Mouse (Mus musculus) heart, embryonic 13.5 days (tissue): ENCODE results near the gene Specc1l. TPM values are rescaled to one million over a fixed set of nuclear protein-coding genes. Genes with fewer than 3 reads are reported as not detected.

Source experiments
- ATAC-seq: fragments of 200-750 bp; cut with Nextera tagmentation; 2 replicates; pipeline ENCODE4 v1.8.0; 2017; ENCODE audit warnings: moderate TSS enrichment; ENCODE audit not compliant: insufficient number of reproducible peaks, low FRiP score, low TSS enrichment; ENCODE audit errors: extremely low read depth
- H3K27ac ChIP-seq: fragments of 300-500 bp; sonication (generic); replicated peaks from 2 replicates; pipeline ENCODE4 v1.5.1; 2015; ENCODE audit warnings: moderate library complexity, mild to moderate bottlenecking, inconsistent platforms
- H3K27me3 ChIP-seq: fragments of 300-500 bp; sonication (generic); replicated peaks from 2 replicates; pipeline ENCODE4 v1.6.1; 2015; ENCODE audit warnings: mild to moderate bottlenecking, inconsistent platforms
- H3K36me3 ChIP-seq: fragments of 300-500 bp; sonication (generic); 2 replicates; pipeline ENCODE4 v1.6.1; 2015; ENCODE audit warnings: mild to moderate bottlenecking, inconsistent platforms
- H3K4me1 ChIP-seq: fragments of 300-500 bp; sonication (generic); 2 replicates; pipeline ENCODE4 v1.6.1; 2015; ENCODE audit warnings: inconsistent platforms
- H3K4me2 ChIP-seq: fragments of 300-500 bp; sonication (generic); 2 replicates; pipeline ENCODE4 v1.6.1; 2015; ENCODE audit warnings: inconsistent platforms, mild to moderate bottlenecking, moderate library complexity
- H3K4me3 ChIP-seq: fragments of 300-500 bp; sonication (generic); 2 replicates; pipeline ENCODE4 v1.5.1; 2015; ENCODE audit warnings: moderate library complexity, mild to moderate bottlenecking, inconsistent platforms
- H3K9ac ChIP-seq: fragments of 300-500 bp; sonication (generic); 2 replicates; pipeline ENCODE4 v1.6.1; 2015; ENCODE audit warnings: inconsistent platforms, mild to moderate bottlenecking, moderate library complexity
- H3K9me3 ChIP-seq: fragments of 300-500 bp; sonication (generic); 2 replicates; pipeline ENCODE4 v1.6.1; 2016; ENCODE audit warnings: inconsistent platforms
- WGBS: fragments of 180-500 bp; shearing (Covaris S2); methylation state at CpG from one replicate; pipeline ENCODE4 v1.1.7; 2015; ENCODE audit warnings: mixed read lengths; 5-methylcytosine and 5-hydroxymethylcytosine counted together
- polyA plus RNA-seq: library from polyadenylated mRNA; unstranded; fragments of >200 nt; fragmentation: Nextera tagmentation; extraction: Ambion mirVana; gene quantifications from 2 replicates; pipeline ENCODE4 v1.2.1, GENCODE M21; 2015

The Specc1l gene
- polyA plus RNA-seq, 1 experiment from 2014 or later: 19.9 TPM

DNA sequence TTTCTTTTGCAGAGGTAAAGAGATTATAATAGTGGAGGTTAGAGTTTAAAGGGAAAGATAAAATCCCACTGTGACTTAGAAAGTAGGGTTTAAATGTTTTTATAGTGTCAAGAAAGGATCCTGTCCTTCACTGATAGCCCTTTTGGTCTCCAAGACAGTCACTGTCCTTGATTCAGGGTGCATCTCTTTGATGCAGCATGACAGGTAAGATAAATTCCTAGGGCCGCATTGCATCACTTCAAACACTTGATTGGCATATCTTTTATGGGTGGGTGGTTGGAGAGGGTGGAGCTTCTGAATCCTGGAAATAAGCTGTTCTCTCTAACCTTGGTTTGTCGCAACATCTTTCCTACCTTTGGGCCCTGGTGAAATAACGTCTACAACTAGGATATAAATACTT lies 15.5 kb downstream of the Specc1l start:
- peaks cover 35% of the 10 kb centered on the region for H3K4me1 ChIP-seq
- H3K4me2 ChIP-seq: no peak overlapping the region
- no peak overlapping the region for H3K9ac ChIP-seq
- H3K27me3 ChIP-seq: no peaks in the 10 kb centered on the region
- H3K36me3 ChIP-seq: peaks cover 30% of the 10 kb centered on the region
- no peak overlapping the region for H3K27ac ChIP-seq
- WGBS: 77% methylated on average over 3 of the region's 3 CpGs
- no peaks in the 10 kb centered on the region for H3K9me3 ChIP-seq
- no peak overlapping the region for H3K4me3 ChIP-seq
- ATAC-seq: no peak

GRCm38 (mm10) chr10:75230572-75230971 lies 18.7 kb downstream of the Specc1l start:
- no peak overlapping the region for H3K4me2 ChIP-seq
- WGBS: 70% methylated on average over 4 of the region's 4 CpGs
- H3K27ac ChIP-seq: no peak overlapping the region
- H3K27me3 ChIP-seq: no peaks in the 10 kb centered on the region
- no peak for ATAC-seq
- no peak overlapping the region for H3K9ac ChIP-seq
- peaks cover 15% of the 10 kb centered on the region; the same call in 1 of the 2 replicates for H3K4me1 ChIP-seq
- H3K9me3 ChIP-seq: no peaks in the 10 kb centered on the region
- H3K4me3 ChIP-seq: no peak overlapping the region
- peaks cover 44% of the 10 kb centered on the region for H3K36me3 ChIP-seq

DNA sequence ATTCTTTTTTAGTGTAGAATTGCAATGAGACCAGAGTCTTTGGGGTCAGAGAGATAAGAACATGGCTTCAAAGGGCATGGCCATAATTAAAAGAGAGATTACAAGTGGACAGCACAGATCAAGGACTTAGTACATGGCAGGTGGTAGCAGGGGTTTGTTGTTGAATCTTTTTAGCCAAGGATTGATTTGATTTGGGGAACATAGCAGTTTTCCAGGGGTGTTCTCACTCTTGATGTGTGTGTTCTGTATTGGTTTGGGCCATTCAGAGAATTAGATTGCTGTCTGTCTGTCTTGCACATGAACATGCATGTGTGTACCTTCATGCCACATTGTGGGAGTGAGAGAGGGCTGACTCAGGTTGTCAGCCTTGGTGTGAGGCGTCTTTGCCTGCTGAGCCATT lies 20.0 kb downstream of the Specc1l start:
- H3K9ac ChIP-seq: no peak overlapping the region
- H3K27ac ChIP-seq: no peak overlapping the region
- peaks cover 13% of the 10 kb centered on the region; the same call in 1 of the 2 replicates for H3K4me1 ChIP-seq
- 78% methylated on average over 1 of the region's 1 CpGs for WGBS
- H3K27me3 ChIP-seq: no peaks in the 10 kb centered on the region
- no peak for ATAC-seq
- H3K9me3 ChIP-seq: no peaks in the 10 kb centered on the region
- no peak overlapping the region for H3K4me3 ChIP-seq
- no peak overlapping the region for H3K4me2 ChIP-seq
- H3K36me3 ChIP-seq: peaks cover 52% of the 10 kb centered on the region

- Histone ChIP-seq H3K4me1 (peaks cover 13% of the 10 kb centered on the region; the same call in 1 of the 2 replicates), H3K4me2 (no peak overlapping the region), H3K27ac (no peak overlapping the region), H3K36me3 (peaks cover 58% of the 10 kb centered on the region), H3K9me3 (no peaks in the 10 kb centered on the region), H3K27me3 (no peaks in the 10 kb centered on the region), H3K4me3 (no peak overlapping the region), H3K9ac (no peak overlapping the region)
- WGBS: 87% methylated on average over 4 of the region's 4 CpGs
- ATAC-seq: no peak
These were observed 20.8 kb downstream of the Specc1l start for GRCm38 (mm10) chr10:75232612-75233155.

DNA sequence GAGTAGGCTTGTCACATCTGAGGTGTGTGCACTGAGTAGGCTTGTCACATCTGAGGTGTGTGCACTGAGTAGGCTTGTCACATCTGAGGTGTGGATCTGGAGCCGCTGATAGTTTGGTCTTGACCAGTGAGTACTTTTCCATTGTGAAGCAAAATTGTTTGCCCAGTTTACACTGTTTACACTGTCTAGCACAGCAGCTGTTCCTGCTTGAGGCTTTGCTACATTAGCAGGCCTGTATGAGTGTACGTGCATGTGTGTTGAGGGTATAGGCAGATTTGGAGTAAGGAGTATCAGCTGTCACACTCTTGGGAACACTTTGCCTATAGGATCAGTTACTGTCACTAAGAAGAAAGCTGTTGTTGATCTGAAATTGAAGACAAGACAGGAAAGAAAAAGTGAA lies 21.6 kb downstream of the Specc1l start:
- no peak for ATAC-seq

DNA sequence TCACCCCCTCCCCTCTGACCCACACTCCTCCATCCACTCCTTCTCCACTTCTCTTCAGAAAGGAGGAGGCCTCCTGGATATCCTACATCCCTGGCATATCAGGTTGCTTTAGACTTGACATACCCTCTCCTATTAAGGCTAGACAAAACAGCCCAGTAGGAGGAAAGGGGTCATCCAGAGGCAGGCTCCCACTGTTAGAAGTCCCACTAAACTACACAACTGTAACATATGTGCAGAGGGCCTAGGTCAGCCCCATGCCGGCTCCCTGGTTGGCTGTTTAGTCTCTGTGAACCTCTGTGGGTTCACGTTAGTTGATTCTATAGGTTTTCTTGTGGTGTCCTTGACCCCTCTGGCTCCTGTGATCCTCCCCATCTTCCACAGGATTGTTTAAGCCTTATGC lies 23.9 kb downstream of the Specc1l start:
- no peak overlapping the region for H3K27ac ChIP-seq
- no peaks in the 10 kb centered on the region for H3K9me3 ChIP-seq
- 83% methylated on average over 2 of the region's 2 CpGs for WGBS
- H3K27me3 ChIP-seq: no peaks in the 10 kb centered on the region
- peaks cover 55% of the 10 kb centered on the region for H3K36me3 ChIP-seq
- peaks cover 6% of the 10 kb centered on the region; the same call in 1 of the 2 replicates for H3K4me1 ChIP-seq
- no peak overlapping the region for H3K9ac ChIP-seq
- no peak for ATAC-seq
- no peak overlapping the region for H3K4me2 ChIP-seq
- H3K4me3 ChIP-seq: no peak overlapping the region

More for the DNA sequence above, 21.6 kb downstream of the Specc1l start:
- 82% methylated on average over 2 of the region's 2 CpGs for WGBS
- no peak overlapping the region for H3K4me2 ChIP-seq
- no peaks in the 10 kb centered on the region for H3K27me3 ChIP-seq
- H3K4me3 ChIP-seq: no peak overlapping the region
- H3K4me1 ChIP-seq: peaks cover 13% of the 10 kb centered on the region; the same call in 1 of the 2 replicates
- H3K36me3 ChIP-seq: peaks cover 61% of the 10 kb centered on the region
- H3K27ac ChIP-seq: no peak overlapping the region
- H3K9ac ChIP-seq: no peak overlapping the region
- no peaks in the 10 kb centered on the region for H3K9me3 ChIP-seq

- Histone ChIP-seq H3K27me3 (no peaks in the 10 kb centered on the region), H3K27ac (no peak overlapping the region), H3K4me3 (no peak overlapping the region), H3K4me1 (0 out of 2 replicates have a peak, but pooled peaks cover 6% of the 10 kb centered on the region), H3K9me3 (no peaks in the 10 kb centered on the region), H3K36me3 (peaks cover 54% of the 10 kb centered on the region), H3K4me2 (no peak overlapping the region), H3K9ac (no peak overlapping the region)
- 89% methylated on average over 3 of the region's 3 CpGs for WGBS
- no peak for ATAC-seq
These were observed 24.3 kb downstream of the Specc1l start for GRCm38 (mm10) chr10:75236156-75236555.

DNA sequence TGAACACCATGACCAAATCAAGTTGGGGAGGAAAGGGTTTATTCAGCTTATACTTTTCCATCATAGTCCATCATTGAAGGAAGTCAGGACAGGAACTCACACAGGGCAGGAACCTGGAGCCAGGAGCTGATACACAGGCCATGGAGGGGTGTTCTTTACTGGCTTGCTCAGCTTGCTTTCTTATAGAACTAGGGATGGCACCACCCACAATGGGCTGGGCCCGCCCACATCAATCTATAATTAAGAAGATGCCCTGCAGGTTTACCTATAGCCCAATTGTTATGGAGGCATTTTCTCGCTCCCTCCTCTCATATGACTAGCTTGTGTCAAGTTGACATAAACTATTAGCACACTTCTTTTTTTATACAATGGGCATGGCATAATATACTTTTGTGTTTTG lies 25.3 kb downstream of the Specc1l start:
- WGBS: 88% methylated on average over 2 of the region's 2 CpGs

GRCm38 (mm10) chr10:75240583-75241250 lies 28.8 kb downstream of the Specc1l start:
- no peak overlapping the region for H3K4me3 ChIP-seq
- no peak for ATAC-seq
- H3K27ac ChIP-seq: no peak overlapping the region
- H3K9me3 ChIP-seq: no peaks in the 10 kb centered on the region
- 84% methylated on average over 8 of the region's 8 CpGs for WGBS
- peaks cover 2% of the 10 kb centered on the region for H3K4me1 ChIP-seq
- no peak overlapping the region for H3K4me2 ChIP-seq
- H3K36me3 ChIP-seq: peaks cover 74% of the 10 kb centered on the region
- H3K9ac ChIP-seq: no peak overlapping the region
- no peaks in the 10 kb centered on the region for H3K27me3 ChIP-seq

More for the DNA sequence above, 25.3 kb downstream of the Specc1l start:
- H3K9ac ChIP-seq: no peak overlapping the region
- H3K4me3 ChIP-seq: no peak overlapping the region
- H3K36me3 ChIP-seq: peaks cover 55% of the 10 kb centered on the region
- no peak overlapping the region for H3K4me2 ChIP-seq
- no peak for ATAC-seq
- no peak overlapping the region for H3K27ac ChIP-seq
- 0 out of 2 replicates have a peak, but pooled peaks cover 3% of the 10 kb centered on the region for H3K4me1 ChIP-seq
- H3K9me3 ChIP-seq: no peaks in the 10 kb centered on the region
- H3K27me3 ChIP-seq: no peaks in the 10 kb centered on the region

- 72% methylated on average over 13 of the region's 13 CpGs for WGBS
- Histone ChIP-seq H3K27ac (no peak overlapping the region), H3K36me3 (peaks cover 94% of the 10 kb centered on the region), H3K27me3 (no peaks in the 10 kb centered on the region), H3K9ac (no peak overlapping the region), H3K4me1 (peaks cover 12% of the 10 kb centered on the region), H3K9me3 (no peaks in the 10 kb centered on the region), H3K4me2 (no peak overlapping the region), H3K4me3 (no peak overlapping the region)
- ATAC-seq: no peak
These were observed 33.9 kb downstream of the Specc1l start for GRCm38 (mm10) chr10:75245806-75246205.

GRCm38 (mm10) chr10:75246331-75246730 lies 34.5 kb downstream of the Specc1l start:
- peaks cover 88% of the 10 kb centered on the region for H3K36me3 ChIP-seq
- H3K9me3 ChIP-seq: no peaks in the 10 kb centered on the region
- peaks cover 13% of the 10 kb centered on the region for H3K4me1 ChIP-seq
- H3K27me3 ChIP-seq: no peaks in the 10 kb centered on the region
- no peak overlapping the region for H3K4me2 ChIP-seq
- ATAC-seq: no peak
- H3K4me3 ChIP-seq: no peak overlapping the region
- 85% methylated on average over 10 of the region's 10 CpGs for WGBS
- no peak overlapping the region for H3K9ac ChIP-seq
- no peak overlapping the region for H3K27ac ChIP-seq

DNA sequence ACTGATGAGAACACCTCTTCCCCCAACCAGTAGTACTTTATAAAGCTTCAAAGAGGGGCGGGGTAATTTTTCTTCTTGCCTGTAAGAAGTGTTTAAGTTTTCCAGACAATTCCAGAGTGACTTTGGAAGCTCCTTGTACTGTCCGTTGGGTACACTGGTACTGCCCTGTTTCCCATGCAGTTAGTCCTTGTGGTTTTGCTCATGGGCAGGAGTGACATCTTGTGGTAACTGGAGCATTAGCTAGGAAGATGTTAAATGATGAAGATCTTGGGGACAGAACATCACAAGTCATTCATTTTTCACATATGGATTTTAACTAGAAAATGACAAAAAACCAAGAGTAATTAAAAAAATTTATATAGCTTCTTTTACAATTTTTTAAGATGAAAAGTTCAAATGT lies 39.1 kb downstream of the Specc1l start:
- 59% methylated on average over 2 of the region's 2 CpGs for WGBS
- Histone ChIP-seq H3K27me3 (no peaks in the 10 kb centered on the region), H3K4me2 (no peak overlapping the region), H3K9ac (no peak overlapping the region), H3K4me3 (no peak overlapping the region), H3K4me1 (peaks cover 23% of the 10 kb centered on the region), H3K9me3 (no peaks in the 10 kb centered on the region), H3K36me3 (peaks cover 52% of the 10 kb centered on the region), H3K27ac (no peak overlapping the region)
- no peak for ATAC-seq
